Mouse (Mus musculus) lung, embryonic 15.5 days (tissue): Measurements from ENCODE around the gene Spesp1. TPM values are rescaled to one million over a fixed set of nuclear protein-coding genes. Genes with fewer than 3 reads are reported as not detected.

ENCODE experiments used
- ATAC-seq: fragments of 200-750 bp; cut with Nextera tagmentation; 2 replicates; pipeline ENCODE4 v1.8.0; 2017; ENCODE audit warnings: moderate number of reproducible peaks, borderline replicate concordance; ENCODE audit not compliant: low FRiP score, low TSS enrichment; ENCODE audit errors: extremely low read depth
- H3K27ac ChIP-seq: fragments of 300-500 bp; sonication (generic); 2 replicates; pipeline ENCODE4 v1.5.1; 2015; ENCODE audit warnings: moderate library complexity, mild to moderate bottlenecking, inconsistent platforms
- H3K27me3 ChIP-seq: fragments of 300-500 bp; sonication (generic); 2 replicates; pipeline ENCODE4 v1.6.1; 2015; ENCODE audit warnings: inconsistent platforms
- H3K36me3 ChIP-seq: fragments of 300-500 bp; sonication (generic); 2 replicates; pipeline ENCODE4 v1.6.1; 2015; ENCODE audit warnings: inconsistent platforms
- H3K4me1 ChIP-seq: fragments of 300-500 bp; sonication (generic); 2 replicates; pipeline ENCODE4 v1.6.1; 2015; ENCODE audit warnings: inconsistent platforms
- H3K4me2 ChIP-seq: fragments of 300-500 bp; sonication (generic); 2 replicates; pipeline ENCODE4 v1.6.1; 2015; ENCODE audit warnings: inconsistent platforms, mild to moderate bottlenecking, moderate library complexity
- H3K4me3 ChIP-seq: fragments of 300-500 bp; sonication (generic); 2 replicates; pipeline ENCODE4 v1.5.1; 2015; ENCODE audit warnings: mild to moderate bottlenecking, inconsistent platforms
- H3K9ac ChIP-seq: fragments of 300-500 bp; sonication (generic); 2 replicates; pipeline ENCODE4 v1.6.1; 2015; ENCODE audit warnings: inconsistent platforms
- H3K9me3 ChIP-seq: fragments of 300-500 bp; sonication (generic); 2 replicates; pipeline ENCODE4 v1.6.1; 2016; ENCODE audit warnings: inconsistent platforms
- WGBS: fragments of 180-500 bp; shearing (Covaris S2); methylation state at CpG from one replicate; pipeline ENCODE4 v1.1.7; 2015; 5-methylcytosine and 5-hydroxymethylcytosine counted together
- polyA plus RNA-seq: library from polyadenylated mRNA; unstranded; fragments of >200 nt; fragmentation: Nextera tagmentation; extraction: Ambion mirVana; gene quantifications from 2 replicates; pipeline ENCODE4 v1.2.1, GENCODE M21; 2015

The Spesp1 gene
- polyA plus RNA-seq, result not detected in 2 replicates

DNA sequence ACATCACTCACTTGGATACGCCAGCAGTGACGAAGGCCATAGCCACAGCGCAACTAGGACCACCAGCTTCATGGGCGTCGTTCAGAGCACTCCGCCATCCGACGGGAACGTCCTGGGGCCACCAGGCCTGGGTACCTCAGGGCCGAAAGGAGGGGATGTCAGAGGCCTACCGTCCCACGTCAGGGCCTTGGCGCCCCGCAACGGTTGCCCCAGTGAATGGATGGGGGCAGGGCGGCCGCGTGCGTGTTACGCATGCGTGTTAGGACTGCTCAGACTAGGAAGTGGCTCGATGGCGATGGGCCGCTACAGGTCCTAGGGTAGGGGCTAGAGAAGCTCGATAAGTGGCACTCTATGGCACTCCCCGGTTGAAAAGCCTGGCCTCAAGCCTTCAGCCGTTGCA is at the start of gene Spesp1:
Gene Spesp1 (minus strand): TSS at position 218 of the 400 bp plus-strand sequence.
- ATAC-seq, result no peak
- Histone ChIP-seq H3K27me3 (no peaks in the 10 kb centered on the region; the same call in 1 of the 2 replicates), H3K4me3 (no peak within 1 kb of the TSS), H3K4me2 (no peak within 1 kb of the TSS), H3K9me3 (no peaks in the 10 kb centered on the region), H3K4me1 (no peaks in the 10 kb centered on the region), H3K36me3 (no peaks in the 10 kb centered on the region), H3K27ac (no peak within 1 kb of the TSS), H3K9ac (no peak within 1 kb of the TSS)
- 75% methylated on average over 27 of the region's 27 CpGs for WGBS

DNA sequence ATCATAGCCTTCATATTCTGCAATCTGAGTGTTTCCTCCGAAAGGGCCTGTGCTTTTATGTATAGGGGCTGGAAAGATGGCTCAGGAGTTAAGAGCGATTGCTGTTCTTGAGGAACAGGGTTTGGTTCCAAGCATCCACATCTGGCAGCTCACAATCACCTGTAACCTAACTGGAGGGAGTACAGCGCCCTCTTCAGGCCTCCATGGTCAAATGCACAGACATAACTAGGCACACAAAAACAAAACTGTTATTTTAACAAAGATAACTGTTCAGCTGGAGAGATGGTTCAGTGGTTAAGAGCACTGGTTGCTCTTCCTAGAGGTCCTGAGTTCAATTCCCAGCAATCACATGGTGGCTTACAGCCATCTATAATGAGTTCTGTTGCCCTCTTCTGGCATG is 44.0 kb upstream of the Spesp1 start:
- no peak overlapping the region for H3K4me2 ChIP-seq
- H3K4me1 ChIP-seq, result no peaks in the 10 kb centered on the region
- no peak for ATAC-seq
- no peak overlapping the region for H3K4me3 ChIP-seq
- H3K27me3 ChIP-seq, result no peaks in the 10 kb centered on the region
- H3K9ac ChIP-seq, result no peak overlapping the region
- 73% methylated on average over 3 of the region's 3 CpGs for WGBS
- H3K9me3 ChIP-seq, result no peaks in the 10 kb centered on the region; the same call in 1 of the 2 replicates
- H3K36me3 ChIP-seq, result no peaks in the 10 kb centered on the region
- H3K27ac ChIP-seq, result no peak overlapping the region

DNA sequence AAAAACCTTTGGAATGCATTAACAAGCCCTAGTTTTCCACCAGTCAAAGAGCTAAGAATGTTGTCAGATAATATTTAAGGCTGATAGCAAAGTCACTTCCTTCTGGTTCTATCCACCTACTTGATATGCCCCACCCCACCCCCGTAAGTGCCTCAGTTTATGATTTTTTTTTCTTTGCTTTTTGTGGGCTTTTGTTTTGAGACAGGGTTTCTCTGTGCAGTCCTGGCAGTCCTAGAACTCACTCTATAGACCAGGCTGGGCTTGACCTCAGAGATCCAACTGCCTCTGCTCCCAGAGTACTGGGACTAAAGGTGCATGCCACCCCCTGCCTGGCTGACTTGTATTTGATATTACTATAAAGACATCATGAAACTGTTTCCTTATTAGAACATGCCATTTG is 41.8 kb upstream of the Spesp1 start:
- ATAC-seq, result no peak
- H3K27me3 ChIP-seq, result no peaks in the 10 kb centered on the region
- no peak overlapping the region for H3K4me2 ChIP-seq
- no peak overlapping the region for H3K9ac ChIP-seq
- H3K4me1 ChIP-seq, result no peaks in the 10 kb centered on the region
- no peak overlapping the region for H3K4me3 ChIP-seq
- no peak overlapping the region for H3K27ac ChIP-seq
- no peaks in the 10 kb centered on the region for H3K36me3 ChIP-seq
- 75% methylated on average over 1 of the region's 1 CpGs for WGBS
- H3K9me3 ChIP-seq, result no peaks in the 10 kb centered on the region; the same call in 1 of the 2 replicates

DNA sequence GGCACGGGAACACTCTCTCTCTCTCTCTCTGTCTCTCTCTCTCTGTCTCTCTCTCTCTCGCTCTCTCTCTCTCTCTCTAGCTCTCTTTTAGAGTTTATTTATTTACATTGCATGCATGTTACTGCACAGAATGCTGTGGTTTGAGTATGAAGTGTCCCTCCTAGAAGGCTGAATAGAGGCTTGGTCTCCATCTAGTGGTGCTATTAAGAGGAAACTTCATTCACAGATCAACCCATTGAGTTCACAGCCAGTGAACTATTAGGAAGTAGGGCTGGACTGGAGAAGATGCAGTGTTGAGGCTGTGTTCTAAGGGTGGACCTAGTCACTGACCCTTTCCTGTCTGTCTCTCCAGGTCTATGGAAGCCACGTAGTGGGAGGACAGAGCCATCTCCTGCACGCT is 36.7 kb upstream of the Spesp1 start:
- H3K36me3 ChIP-seq, result no peaks in the 10 kb centered on the region
- H3K9ac ChIP-seq, result no peak overlapping the region
- no peaks in the 10 kb centered on the region; the same call in 1 of the 2 replicates for H3K9me3 ChIP-seq
- 74% methylated on average over 4 of the region's 4 CpGs for WGBS
- ATAC-seq, result no peak
- H3K4me1 ChIP-seq, result no peaks in the 10 kb centered on the region
- no peak overlapping the region for H3K4me2 ChIP-seq
- H3K27me3 ChIP-seq, result no peaks in the 10 kb centered on the region
- no peak overlapping the region for H3K27ac ChIP-seq
- H3K4me3 ChIP-seq, result no peak overlapping the region

DNA sequence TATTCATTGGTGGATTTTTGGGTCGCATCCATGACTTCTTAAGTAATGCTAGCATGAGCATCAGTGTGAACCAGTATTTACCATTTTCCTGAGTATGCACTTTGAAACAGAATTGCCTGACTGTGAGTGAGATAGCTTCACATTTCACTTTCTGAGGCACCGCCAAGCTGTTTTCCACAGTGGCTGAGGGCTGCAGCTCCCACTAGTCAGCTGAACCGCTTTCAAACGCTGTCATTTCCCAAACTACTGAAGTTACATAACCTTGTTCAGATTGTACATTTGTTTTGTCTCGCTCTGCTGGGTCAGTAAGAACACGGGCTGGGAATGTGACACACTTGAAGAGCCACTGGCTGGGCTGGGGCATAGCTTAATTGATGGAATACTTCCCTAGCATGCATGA is 33.5 kb upstream of the Spesp1 start:
- Histone ChIP-seq H3K27me3 (no peaks in the 10 kb centered on the region), H3K9me3 (no peaks in the 10 kb centered on the region), H3K4me1 (no peaks in the 10 kb centered on the region), H3K4me3 (no peak overlapping the region), H3K4me2 (no peak overlapping the region), H3K9ac (no peak overlapping the region), H3K27ac (no peak overlapping the region), H3K36me3 (no peaks in the 10 kb centered on the region)
- ATAC-seq, result no peak
- 78% methylated on average over 6 of the region's 6 CpGs for WGBS

DNA sequence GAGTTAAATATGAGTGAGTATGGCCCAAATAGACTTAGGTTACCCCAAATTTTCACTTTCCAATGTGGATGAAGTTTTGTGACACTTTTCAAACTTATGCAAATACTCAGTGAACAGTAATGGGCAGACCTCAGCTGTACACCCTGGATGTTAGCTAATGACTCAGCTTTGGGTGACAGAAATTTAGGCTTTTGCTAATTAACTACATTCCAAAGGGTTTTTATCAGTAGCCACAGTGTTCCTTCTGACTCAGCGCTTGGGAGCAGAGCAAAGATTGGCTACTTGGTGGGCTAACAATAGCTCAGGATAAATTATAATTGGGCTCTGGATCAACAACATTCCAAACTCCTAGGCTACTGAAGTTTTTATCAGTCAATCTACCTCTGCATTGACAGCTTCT is 14.9 kb upstream of the Spesp1 start:
- WGBS, result 53% methylated on average over 1 of the region's 1 CpGs

DNA sequence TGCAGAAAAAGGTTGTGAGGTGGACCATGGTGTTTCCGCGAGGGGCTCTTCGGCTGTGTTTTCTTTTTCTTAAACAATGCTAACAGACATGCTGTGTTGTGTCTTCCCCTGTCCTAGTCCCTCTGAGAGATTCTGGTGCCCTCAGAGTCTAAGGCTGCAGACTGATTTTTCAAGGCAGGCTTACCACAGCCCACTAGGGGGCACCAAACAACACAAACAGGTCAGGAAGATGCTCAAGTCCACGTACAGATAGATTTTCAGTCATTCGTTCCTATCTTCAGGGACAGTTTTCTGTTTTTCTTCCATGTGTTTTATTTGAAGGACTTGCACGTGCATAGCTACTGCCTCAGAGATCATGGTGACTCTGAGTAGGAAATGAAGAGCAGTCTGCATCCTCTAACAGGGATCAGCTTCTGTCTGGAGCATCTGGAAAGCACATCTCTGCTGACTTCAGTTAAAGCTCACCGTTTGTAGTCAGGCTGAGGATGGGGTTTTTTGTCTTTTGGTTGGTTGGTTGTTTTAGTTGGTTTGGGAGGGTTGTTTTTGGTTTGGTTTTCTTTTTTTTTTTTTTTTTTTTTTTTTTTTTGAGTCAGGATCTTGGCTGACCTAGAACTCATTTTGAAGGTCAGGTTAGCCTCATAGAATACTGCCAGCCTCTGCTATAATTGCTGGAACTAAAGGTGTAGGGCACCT is 13.1 kb upstream of the Spesp1 start:
- no peak overlapping the region for H3K4me2 ChIP-seq
- H3K36me3 ChIP-seq, result no peaks in the 10 kb centered on the region
- WGBS, result 26% methylated on average over 7 of the region's 7 CpGs
- H3K27ac ChIP-seq, result no peak overlapping the region
- H3K4me1 ChIP-seq, result no peaks in the 10 kb centered on the region
- no peak for ATAC-seq
- H3K27me3 ChIP-seq, result no peaks in the 10 kb centered on the region
- no peaks in the 10 kb centered on the region for H3K9me3 ChIP-seq
- no peak overlapping the region for H3K4me3 ChIP-seq
- no peak overlapping the region for H3K9ac ChIP-seq

More for the DNA sequence above, 14.9 kb upstream of the Spesp1 start:
- Histone ChIP-seq H3K4me3 (no peak overlapping the region), H3K36me3 (no peaks in the 10 kb centered on the region), H3K9me3 (no peaks in the 10 kb centered on the region), H3K9ac (no peak overlapping the region), H3K4me1 (no peaks in the 10 kb centered on the region), H3K27ac (no peak overlapping the region), H3K4me2 (no peak overlapping the region), H3K27me3 (no peaks in the 10 kb centered on the region)
- ATAC-seq, result no peak

DNA sequence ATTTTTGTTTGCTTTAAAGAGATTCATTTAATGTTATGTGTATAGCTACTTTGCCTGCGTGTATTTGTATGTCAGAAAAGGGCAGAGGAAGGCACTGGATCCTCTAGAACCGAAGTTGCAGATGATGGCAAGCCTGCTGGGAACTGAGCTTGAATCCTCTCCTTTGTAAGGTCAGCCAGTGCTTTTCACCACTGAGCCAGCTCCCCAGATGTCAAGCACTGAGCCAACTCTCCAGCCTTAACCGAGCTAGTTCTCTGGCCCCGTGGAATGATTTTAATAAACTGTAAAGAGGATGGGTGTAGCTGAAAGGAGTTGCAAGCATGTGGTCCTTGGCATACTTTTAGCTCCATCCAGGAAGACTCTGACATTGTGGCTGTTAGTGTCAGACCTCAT is 5.6 kb upstream of the Spesp1 start:
- Histone ChIP-seq H3K36me3 (no peaks in the 10 kb centered on the region), H3K27me3 (no peaks in the 10 kb centered on the region; the same call in 1 of the 2 replicates), H3K4me1 (no peaks in the 10 kb centered on the region), H3K4me2 (no peak overlapping the region), H3K9ac (no peak overlapping the region), H3K27ac (no peak overlapping the region), H3K9me3 (no peaks in the 10 kb centered on the region), H3K4me3 (no peak overlapping the region)
- 59% methylated on average over 4 of the region's 4 CpGs for WGBS
- no peak for ATAC-seq

DNA sequence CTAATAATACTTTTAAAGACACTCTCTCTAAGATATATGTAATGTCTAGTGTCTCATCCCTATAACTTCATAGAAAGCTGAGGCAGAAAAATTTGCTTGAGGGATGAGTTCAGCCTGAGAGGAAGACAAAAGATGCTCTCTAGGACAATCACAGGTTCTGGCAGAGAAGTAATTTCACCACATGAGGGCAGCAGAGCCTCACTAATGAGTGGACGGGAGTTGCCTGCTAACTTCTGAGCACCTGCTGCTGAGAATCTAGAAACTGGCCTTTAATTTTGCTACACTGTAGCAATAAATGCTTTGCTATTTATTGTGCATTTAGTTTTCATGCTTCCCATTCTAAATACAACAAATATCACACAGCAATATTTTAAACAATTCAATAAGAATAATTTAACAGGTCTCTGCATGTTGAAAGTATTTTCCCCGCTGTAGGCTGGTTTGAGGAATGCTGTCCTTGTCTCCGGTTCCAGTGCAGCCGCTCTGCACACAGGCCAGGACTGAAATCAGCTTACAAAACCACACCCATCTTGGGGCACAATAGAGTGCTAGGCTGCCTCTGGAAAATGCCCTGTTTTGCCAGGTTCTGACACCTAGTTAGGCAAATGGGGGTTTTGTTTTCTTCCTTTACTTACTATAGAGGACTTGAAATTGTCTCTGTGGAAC is 5.1 kb upstream of the Spesp1 start:
- Histone ChIP-seq H3K4me3 (no peak overlapping the region), H3K9me3 (no peaks in the 10 kb centered on the region), H3K4me1 (no peaks in the 10 kb centered on the region), H3K27ac (no peak overlapping the region), H3K36me3 (no peaks in the 10 kb centered on the region), H3K4me2 (no peak overlapping the region), H3K9ac (no peak overlapping the region), H3K27me3 (no peaks in the 10 kb centered on the region; the same call in 1 of the 2 replicates)
- no peak for ATAC-seq
- WGBS, result 34% methylated on average over 4 of the region's 4 CpGs

DNA sequence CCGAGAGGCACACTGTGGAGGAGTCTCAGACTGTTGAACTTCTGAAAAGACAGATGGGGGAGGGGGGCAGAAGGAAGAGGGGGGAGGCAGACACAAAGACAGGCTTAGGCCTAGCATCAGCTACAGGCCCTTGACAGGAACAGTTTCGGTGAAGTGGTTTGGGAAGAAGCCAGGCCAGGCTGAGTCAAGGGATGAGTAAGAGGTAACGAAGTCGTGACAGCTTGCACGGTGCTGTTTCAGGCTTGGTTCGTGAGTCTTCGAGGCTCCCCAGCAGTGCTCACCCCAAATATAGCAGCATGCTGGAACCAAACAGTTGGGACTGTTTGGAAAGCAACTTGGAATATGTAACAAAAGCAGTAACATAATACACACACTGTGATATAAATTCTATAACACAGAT is 2.3 kb upstream of the Spesp1 start:
- Histone ChIP-seq H3K27ac (no peak overlapping the region), H3K4me2 (no peak overlapping the region), H3K9me3 (no peaks in the 10 kb centered on the region), H3K27me3 (no peaks in the 10 kb centered on the region; the same call in 1 of the 2 replicates), H3K9ac (no peak overlapping the region), H3K36me3 (no peaks in the 10 kb centered on the region), H3K4me3 (no peak overlapping the region), H3K4me1 (no peaks in the 10 kb centered on the region)
- ATAC-seq, result no peak
- 67% methylated on average over 7 of the region's 7 CpGs for WGBS

DNA sequence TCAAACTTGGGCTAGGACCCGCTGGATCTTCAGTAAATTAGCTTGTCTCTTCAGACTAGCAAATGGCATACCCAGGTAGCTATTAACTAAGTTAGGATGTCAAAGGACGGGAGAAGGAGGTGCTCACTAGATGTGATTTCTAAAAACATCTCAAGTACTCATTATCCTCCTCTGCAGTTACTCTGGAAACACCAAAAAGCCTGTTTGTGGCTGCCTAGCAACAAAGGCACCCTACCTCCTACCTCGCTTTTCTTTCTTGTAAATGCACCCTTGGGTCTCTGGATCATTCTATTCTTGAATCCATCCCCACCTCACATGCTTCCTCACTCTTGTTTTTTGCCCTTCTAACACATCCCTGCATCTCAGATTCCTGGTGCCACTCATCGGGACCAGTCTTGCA is 5.1 kb downstream of the Spesp1 start:
- 56% methylated on average over 4 of the region's 4 CpGs for WGBS
- no peak overlapping the region for H3K27ac ChIP-seq
- no peaks in the 10 kb centered on the region for H3K9me3 ChIP-seq
- no peaks in the 10 kb centered on the region for H3K27me3 ChIP-seq
- no peak for ATAC-seq
- no peaks in the 10 kb centered on the region for H3K36me3 ChIP-seq
- no peak overlapping the region for H3K9ac ChIP-seq
- no peak overlapping the region for H3K4me3 ChIP-seq
- H3K4me1 ChIP-seq, result no peaks in the 10 kb centered on the region
- H3K4me2 ChIP-seq, result no peak overlapping the region

DNA sequence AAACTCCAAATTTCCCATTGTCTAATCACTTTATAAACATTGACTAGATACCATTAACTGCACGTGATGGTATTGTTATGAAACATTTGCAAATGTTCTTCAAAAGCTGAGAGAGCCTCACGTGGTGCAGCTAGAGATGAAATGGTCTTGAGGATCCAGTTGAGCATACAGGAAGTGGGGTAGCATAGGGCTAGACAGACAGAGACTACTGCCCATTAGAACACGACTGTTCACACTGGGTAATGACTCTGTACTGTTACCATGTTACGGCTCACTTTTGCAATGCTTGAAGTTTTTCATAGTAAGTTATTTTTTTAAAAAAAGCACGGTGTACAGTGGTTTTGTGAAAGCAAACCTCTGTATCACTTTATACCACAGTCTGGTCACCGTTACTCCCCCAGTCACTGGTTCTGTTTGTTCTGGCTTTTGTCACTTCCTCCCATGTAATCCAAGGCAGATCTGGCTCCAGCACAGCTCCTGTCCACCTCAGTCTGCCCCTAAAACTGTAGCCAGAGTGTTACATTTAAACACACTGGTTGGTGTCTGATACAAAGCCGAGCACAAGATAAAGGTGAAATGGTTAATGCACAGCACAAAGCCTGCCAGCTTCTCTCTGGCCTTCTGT is 11.1 kb downstream of the Spesp1 start:
- H3K4me2 ChIP-seq, result no peak overlapping the region
- H3K9me3 ChIP-seq, result no peaks in the 10 kb centered on the region
- no peaks in the 10 kb centered on the region for H3K27me3 ChIP-seq
- no peaks in the 10 kb centered on the region; the same call in 1 of the 2 replicates for H3K4me1 ChIP-seq
- no peak overlapping the region for H3K4me3 ChIP-seq
- H3K9ac ChIP-seq, result no peak overlapping the region
- 35% methylated on average over 7 of the region's 7 CpGs for WGBS
- H3K27ac ChIP-seq, result no peak overlapping the region
- no peak for ATAC-seq
- no peaks in the 10 kb centered on the region for H3K36me3 ChIP-seq
